Mouse (Mus musculus) lung, postnatal 0 days (tissue): Measurements from ENCODE around the gene Ganc.

Experiments used
- CTCF ChIP-seq: IDR thresholded peaks from 2 replicates; pipeline ENCODE4 v1.5.1; 2016; ENCODE audit warnings: antibody characterized with exemption, mild to moderate bottlenecking
- EP300 ChIP-seq: IDR thresholded peaks from 2 replicates; pipeline ENCODE4 v1.6.1; 2016; ENCODE audit warnings: antibody characterized with exemption, mild to moderate bottlenecking, control low read depth

DNA sequence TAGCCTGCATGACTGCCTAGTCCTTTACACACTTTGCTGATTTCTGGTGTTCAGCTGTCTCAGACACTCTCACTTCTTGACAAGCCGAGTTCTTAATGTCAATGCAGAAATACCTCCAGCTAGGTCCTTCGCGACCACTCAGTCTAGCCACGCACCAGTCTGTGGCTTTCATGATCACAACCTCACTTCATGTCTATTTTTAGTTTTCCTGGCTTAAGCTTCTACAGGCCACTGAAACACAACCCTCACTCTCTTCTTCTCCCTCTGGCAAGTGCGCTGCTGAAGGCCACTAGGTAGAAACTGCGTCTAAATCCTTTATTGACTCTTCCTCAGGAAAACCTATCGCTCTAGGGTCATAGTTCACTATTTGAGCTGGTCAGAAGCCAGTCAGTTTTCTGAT lies 59.6 kb downstream of the Ganc start:
- TF ChIP-seq CTCF (no peak), EP300 (no peak)
